Mouse (Mus musculus) hematopoietic stem cell, adult 5-6 weeks (primary cell): Measurements from ENCODE around the gene Gja3. TPM values are rescaled to one million over a fixed set of nuclear protein-coding genes. Genes with fewer than 3 reads are reported as not detected.
"Not testable (repeated sequence)": the region's sequence is repeated elsewhere in the genome, so short reads cannot be mapped to it uniquely, and the experiment has no call there.

Source experiments
- ATAC-seq, 2 experiments: fragments of 125-278 bp in 1 of 2; replicated peaks in 1 of 2; 2 replicates each; pipeline ENCODE4 v1.8.0; 2016 to 2017; ENCODE audit warnings: inconsistent platforms in 2 of 2, mild to moderate bottlenecking in 2 of 2, moderate number of reproducible peaks in 2 of 2, low read depth in 1 of 2, moderate TSS enrichment in 1 of 2; ENCODE audit not compliant: low FRiP score in 2 of 2, poor library complexity in 2 of 2, severe bottlenecking in 2 of 2, insufficient read depth in 1 of 2, low TSS enrichment in 1 of 2
- total RNA-seq: library from RNA; stranded (forward); fragments of 172-1452, 232-1000 nt; gene quantifications from 2 replicates; pipeline ENCODE4 v1.2.3, GENCODE M21; 2017

Gja3 gene
- total RNA-seq, 1 experiment from 2014 or later = not detected

DNA sequence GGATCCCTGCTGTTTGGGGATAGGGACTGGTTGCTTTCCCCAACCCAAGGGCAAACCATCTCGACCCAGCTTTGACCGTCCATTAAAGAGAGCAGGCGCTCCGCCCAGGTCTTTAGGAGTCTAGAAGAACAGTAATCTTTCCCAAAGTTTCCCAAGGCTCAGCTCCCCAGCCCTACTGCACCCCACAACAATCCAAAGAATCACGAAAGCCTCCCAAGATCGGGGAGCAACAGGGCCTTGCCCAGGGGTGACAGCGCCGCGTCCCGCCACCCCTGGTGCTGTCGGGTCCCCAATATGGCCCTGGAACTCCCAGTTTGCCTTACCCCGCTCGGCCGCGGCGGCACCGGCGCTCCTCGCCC is 717 bp downstream of the Gja3 start:
- ATAC-seq = no peak; a peak in 1 of 4 replicates

DNA sequence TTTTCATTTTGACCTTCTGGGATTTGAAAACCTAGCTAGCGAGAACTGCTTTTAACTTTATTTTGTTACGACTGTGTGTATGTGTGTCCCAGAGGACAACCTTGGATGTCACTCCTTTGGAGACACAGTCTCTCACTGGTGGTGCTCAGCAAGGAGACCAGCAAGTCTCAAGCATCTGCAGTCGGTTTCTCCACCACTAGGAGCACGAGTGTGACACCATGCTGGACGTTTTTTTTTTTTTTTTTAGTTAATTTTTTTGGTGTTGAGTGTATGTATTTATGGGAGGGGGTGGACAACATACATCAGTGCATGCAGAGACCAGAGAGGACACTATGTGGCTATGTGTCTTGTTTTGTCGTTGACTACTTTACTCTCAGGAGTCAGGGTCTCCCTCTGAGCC is 5.2 kb downstream of the Gja3 start:
- no peak for ATAC-seq

DNA sequence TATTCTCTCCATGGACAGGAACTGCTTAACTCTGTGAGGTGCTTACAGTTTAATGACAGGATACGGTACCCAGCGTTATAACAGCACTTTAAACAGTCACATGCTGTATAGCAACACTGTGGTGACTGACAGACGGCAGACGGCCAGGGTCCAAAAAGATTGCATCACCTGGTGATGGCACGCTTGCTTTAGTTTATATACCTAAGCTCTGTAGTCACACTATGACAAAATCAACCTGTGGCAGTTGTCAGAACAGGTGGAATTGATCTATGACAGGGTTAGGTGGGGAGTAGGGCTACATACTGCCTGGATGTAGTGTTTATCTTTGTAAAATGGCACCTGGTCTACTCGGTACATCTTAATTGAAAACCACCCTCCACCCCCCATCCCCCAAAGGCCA is 14.0 kb downstream of the Gja3 start:
- ATAC-seq = no peak

DNA sequence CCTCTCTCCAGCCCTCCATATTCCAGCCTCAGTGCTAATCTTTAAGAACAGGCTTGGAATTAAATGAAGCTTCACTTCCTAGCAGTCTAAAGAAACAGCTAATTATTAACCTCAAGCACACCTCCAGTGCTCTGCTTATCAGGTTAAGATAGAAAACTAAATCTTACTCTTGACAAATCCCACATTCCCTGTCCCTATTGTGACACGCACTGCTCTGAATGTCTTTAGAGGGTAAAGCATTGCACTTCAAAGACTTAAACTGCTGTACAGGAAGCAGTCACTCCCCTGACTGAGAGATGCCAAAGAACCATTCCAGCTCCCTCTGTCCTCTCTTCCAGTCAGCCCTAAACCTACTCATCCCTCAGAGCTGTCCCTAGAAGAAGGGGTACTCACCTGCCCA is 16.5 kb downstream of the Gja3 start:
- no peak for ATAC-seq

DNA sequence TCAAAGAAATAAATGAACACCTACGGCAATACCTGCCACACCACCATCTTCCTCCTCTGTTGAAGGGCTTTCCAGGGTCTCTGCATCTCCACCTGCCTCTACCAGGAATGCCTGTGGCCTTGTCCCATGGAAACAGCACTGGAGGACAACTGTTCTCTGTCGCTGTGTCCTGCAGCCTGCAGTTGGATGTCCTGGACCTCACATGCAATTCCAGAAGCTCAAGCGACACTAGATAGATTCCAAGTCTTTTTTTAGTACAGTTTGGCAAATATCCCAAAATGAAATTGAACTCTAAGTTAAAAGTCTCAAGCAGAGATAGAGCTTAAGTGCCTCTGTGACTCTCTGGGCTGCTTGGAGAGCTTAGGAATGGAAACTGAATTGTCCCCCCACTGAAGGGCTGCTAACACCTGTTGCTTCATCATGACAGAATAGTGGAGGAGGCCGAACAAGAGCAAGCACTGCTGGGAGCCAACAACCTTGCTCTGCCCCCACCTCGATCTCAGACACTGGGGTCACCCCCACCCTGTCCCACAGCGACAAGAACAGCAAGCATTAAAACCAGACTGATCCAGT is 22.9 kb downstream of the Gja3 start:
- no peak for ATAC-seq

DNA sequence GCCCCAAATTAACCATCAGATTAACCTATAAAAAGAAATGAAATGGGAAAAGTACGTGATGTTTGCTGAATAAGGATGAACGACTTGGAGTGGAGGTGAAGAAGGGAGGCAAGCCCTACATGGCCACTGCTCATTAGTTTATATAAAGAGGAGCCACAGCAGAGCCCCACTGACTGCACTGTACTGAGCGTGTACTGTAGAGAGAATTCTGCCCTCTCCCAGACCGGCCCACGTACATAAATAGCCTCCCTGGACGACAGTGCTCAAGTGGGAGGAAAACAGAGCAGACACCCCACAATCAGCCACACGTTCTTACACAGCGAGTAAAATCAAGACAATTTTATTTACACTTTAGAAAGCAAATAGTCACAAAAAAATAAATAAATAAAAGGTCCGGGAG is 23.8 kb downstream of the Gja3 start:
- no peak for ATAC-seq

DNA sequence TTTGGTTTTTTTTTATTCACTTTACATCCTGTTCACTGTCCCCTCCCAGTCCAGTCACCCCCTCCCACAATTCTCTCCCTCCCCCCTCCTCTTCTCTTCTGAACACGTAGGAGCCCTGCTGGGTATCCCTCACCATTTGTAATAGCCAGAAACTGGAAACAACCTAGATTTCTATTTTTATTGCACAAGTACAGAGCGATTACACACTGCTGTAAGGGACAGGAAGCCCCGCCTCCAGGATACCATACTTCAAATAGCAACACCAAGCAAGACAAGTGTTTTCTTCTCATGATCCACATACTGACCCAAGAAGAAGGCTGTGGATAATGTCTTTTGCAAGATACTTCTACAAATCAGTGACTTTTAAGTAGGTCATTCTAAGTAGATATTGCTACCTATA is 25.1 kb downstream of the Gja3 start:
- no peak for ATAC-seq

DNA sequence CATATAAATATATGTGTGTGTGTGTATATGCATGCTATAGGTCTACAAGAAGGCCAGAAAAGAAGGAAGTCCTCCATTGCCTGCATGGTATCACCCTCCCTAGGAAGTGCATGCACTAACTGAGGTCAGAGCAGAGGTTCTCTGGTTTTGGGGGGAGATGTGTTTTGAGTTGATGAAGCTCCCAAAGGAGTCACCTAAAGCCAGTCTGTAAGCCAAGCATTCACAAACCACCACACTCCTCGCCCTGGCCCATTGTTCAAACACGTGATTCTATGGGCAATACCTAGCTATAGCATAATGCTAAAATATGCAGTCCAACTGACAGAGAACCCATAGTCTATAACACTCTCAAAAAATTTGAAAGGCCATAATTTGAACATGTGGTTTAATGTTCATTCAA is 39.5 kb downstream of the Gja3 start:
- no peak for ATAC-seq

DNA sequence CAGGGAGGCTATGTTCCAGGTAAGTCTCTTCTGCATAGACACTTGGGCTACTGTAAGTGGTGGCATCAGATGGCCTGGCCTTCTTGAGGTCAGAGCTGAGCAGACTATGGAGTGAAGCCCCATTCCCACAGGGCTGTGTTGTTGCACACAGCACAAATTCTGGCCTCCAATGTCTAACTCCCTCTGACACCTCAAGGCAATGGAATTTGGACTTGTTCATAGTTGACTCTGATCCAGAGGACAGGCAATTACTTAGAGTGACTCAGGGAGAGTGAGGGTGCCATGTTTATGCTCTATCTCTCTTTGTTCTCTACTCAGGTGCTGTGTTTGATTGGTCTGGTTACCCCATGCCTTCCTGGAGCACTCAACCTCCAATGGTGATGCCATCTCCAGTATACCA is 41.1 kb downstream of the Gja3 start:
- not testable (repeated sequence) for ATAC-seq

DNA sequence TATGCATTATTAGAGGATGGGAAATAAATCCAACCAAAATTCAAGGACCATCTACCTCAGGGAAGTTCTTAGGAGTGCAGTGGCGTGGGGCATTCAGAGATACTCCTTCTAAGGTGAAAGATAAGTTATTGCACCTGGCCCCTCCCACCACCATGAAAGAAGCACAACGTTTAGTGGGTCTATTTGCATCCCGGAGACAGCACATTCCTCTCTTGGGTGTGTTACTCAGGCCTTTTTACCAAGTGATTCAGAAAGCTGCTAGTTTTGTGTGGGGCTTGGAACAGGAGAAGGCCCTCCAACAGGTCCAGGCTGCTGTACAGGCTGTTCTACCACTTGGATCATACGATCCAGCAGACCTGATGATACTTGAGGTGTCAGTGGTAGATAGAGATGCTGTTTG is 69.3 kb downstream of the Gja3 start:
- no peak for ATAC-seq

Other genes starting within 250 kb of the Gja3 start
- 33.0 and 35.3 TPM in 2 replicates for gene Zmym5, start 246.4 kb downstream of the Gja3 start, total RNA-seq
- gene Zmym2, start 171.4 kb downstream of the Gja3 start, total RNA-seq = 44.2 and 64.1 TPM in 2 replicates
- gene Gjb2, start 46.6 kb upstream of the Gja3 start, total RNA-seq = not detected in 2 replicates
- gene Gm4491, start 57.8 kb upstream of the Gja3 start, total RNA-seq = not detected in 2 replicates
- gene Gjb6, start 75.5 kb upstream of the Gja3 start, total RNA-seq = not detected in 2 replicates